Mouse (Mus musculus) kidney, adult 9 months (tissue): ENCODE measurements around the gene Pitpnm1.

ENCODE experiments used
- DNase-seq: peaks from one replicate; pipeline ENCODE4 v3.0.0; 2022

Pitpnm1 gene

GRCm38 (mm10) chr19:4070311-4070710, 29.5 kb upstream of the Pitpnm1 start:
- no peak for DNase-seq

- no peak for DNase-seq
Measured at GRCm38 (mm10) chr19:4070756-4071155, 29.0 kb upstream of the Pitpnm1 start.

GRCm38 (mm10) chr19:4071406-4071805, 28.4 kb upstream of the Pitpnm1 start:
- no peak for DNase-seq

GRCm38 (mm10) chr19:4072706-4073424, 26.9 kb upstream of the Pitpnm1 start:
- DNase-seq: peak; percentile 83

- DNase-seq: peak; percentile 88
Measured at GRCm38 (mm10) chr19:4075531-4075930, 24.3 kb upstream of the Pitpnm1 start.

- DNase-seq: peak; percentile 63
Measured at GRCm38 (mm10) chr19:4079594-4079993, 20.2 kb upstream of the Pitpnm1 start.

GRCm38 (mm10) chr19:4080511-4081009, 19.2 kb upstream of the Pitpnm1 start:
- peak; percentile 64 for DNase-seq

- no peak for DNase-seq
Measured at GRCm38 (mm10) chr19:4081394-4081793, 18.4 kb upstream of the Pitpnm1 start, which contains the start of gene Cabp2. Gene Cabp2 (plus strand): TSS chr19:4081578.

- no peak for DNase-seq
Measured at GRCm38 (mm10) chr19:4082219-4082965, 17.4 kb upstream of the Pitpnm1 start.

GRCm38 (mm10) chr19:4083316-4083715, 16.5 kb upstream of the Pitpnm1 start:
- DNase-seq: no peak

GRCm38 (mm10) chr19:4083826-4084225, 16.0 kb upstream of the Pitpnm1 start:
- DNase-seq: no peak

GRCm38 (mm10) chr19:4084984-4085383, 14.8 kb upstream of the Pitpnm1 start:
- DNase-seq: peak; percentile 74

GRCm38 (mm10) chr19:4086156-4086555, 13.6 kb upstream of the Pitpnm1 start:
- DNase-seq: no peak

- no peak for DNase-seq
Measured at GRCm38 (mm10) chr19:4087090-4087489, 12.7 kb upstream of the Pitpnm1 start.

GRCm38 (mm10) chr19:4088146-4088545, 11.7 kb upstream of the Pitpnm1 start:
- no peak for DNase-seq

GRCm38 (mm10) chr19:4089128-4089527, 10.7 kb upstream of the Pitpnm1 start:
- no peak for DNase-seq

- DNase-seq: no peak
Measured at GRCm38 (mm10) chr19:4090446-4090845, 9.4 kb upstream of the Pitpnm1 start.

GRCm38 (mm10) chr19:4091383-4091782, 8.4 kb upstream of the Pitpnm1 start:
- DNase-seq: no peak

GRCm38 (mm10) chr19:4092750-4093149, 7.0 kb upstream of the Pitpnm1 start:
- no peak for DNase-seq

GRCm38 (mm10) chr19:4093772-4094171, 6.0 kb upstream of the Pitpnm1 start:
- DNase-seq: no peak

GRCm38 (mm10) chr19:4094348-4094747, 5.5 kb upstream of the Pitpnm1 start:
- DNase-seq: no peak

- no peak for DNase-seq
Measured at GRCm38 (mm10) chr19:4094774-4095303, 5.0 kb upstream of the Pitpnm1 start.

GRCm38 (mm10) chr19:4095802-4096201, 4.0 kb upstream of the Pitpnm1 start:
- DNase-seq: no peak
